ENCODE assay signal across 7 mouse cellular contexts in genomic region chr19:36056502-36057221, GRCm38 (mm10). TPM values are rescaled to one million over a fixed set of nuclear protein-coding genes. Genes with fewer than 3 reads are reported as not detected.
A peak's percentile ranks its signal among the peaks of the same experiment; 100 is the strongest.
DNase-seq lines count a peak whose midpoint lies in the region; ATAC-seq and TF ChIP-seq lines count a peak whose summit lies in the region.

No protein-coding gene starts in this region.

- no peak overlapping the region for H3K27ac ChIP-seq in kidney, postnatal 0 days
- no peak overlapping the region for H3K27ac ChIP-seq in embryonic facial prominence, embryonic 14.5 days (replicated peaks; ENCODE audit: low read depth, low read length)

- peak overlapping the region; percentile 83 for H3K4me2 ChIP-seq in kidney, postnatal 0 days (ENCODE audit: low read length)
- peak overlapping the region; percentile 85 for H3K4me2 ChIP-seq in embryonic facial prominence, embryonic 14.5 days (ENCODE audit: low read depth, low read length)

- ATAC-seq in kidney, postnatal 0 days (replicated peaks; ENCODE audit: low FRiP score, low read depth) = no peak
- peak; percentile 42 for ATAC-seq in embryonic facial prominence, embryonic 14.5 days (ENCODE audit: low read depth)

- H3K4me3 ChIP-seq in kidney, postnatal 0 days (replicated peaks; ENCODE audit: low read depth, low read length) = peak overlapping the region; percentile 49
- H3K4me3 ChIP-seq in embryonic facial prominence, embryonic 14.5 days (ENCODE audit: low read depth, low read length) = peak overlapping the region; percentile 56

- no peaks in the 10 kb centered on the region for H3K9me3 ChIP-seq in kidney, postnatal 0 days (replicated peaks; ENCODE audit: low read length)
- H3K9me3 ChIP-seq in embryonic facial prominence, embryonic 14.5 days (ENCODE audit: control insufficient read depth, low read length) = no peaks in the 10 kb centered on the region

- WGBS in kidney, postnatal 0 days = 7% methylated on average over 49 of the region's 49 CpGs
- 17% methylated on average over 30 of the region's 49 CpGs for WGBS in embryonic facial prominence, embryonic 14.5 days

- H3K27me3 ChIP-seq in kidney, postnatal 0 days (ENCODE audit: insufficient read depth, low read length) = peaks cover 27% of the 10 kb centered on the region
- peaks cover 50% of the 10 kb centered on the region for H3K27me3 ChIP-seq in embryonic facial prominence, embryonic 14.5 days (replicated peaks; ENCODE audit: control insufficient read depth, insufficient read depth, low read length)

- intact Hi-C loops in left cerebral cortex, postnatal 4 days (cut with DNase I) = loop anchor here (5.0 kb wide), 1 partner anchor 559 kb away; no protein-coding TSS in a partner anchor
- intact Hi-C loops in gastrocnemius, postnatal 36 days (cut with DNase I) = no loop called here

- TF ChIP-seq CTCF in kidney, postnatal 0 days (IDR thresholded peaks at IDR 0.05; ENCODE audit: low read depth) = no peak

- H3K4me1 ChIP-seq in kidney, postnatal 0 days (replicated peaks; ENCODE audit: insufficient read depth, low read length) = no peaks in the 10 kb centered on the region; the same call in 1 of the 2 replicates
- no peaks in the 10 kb centered on the region for H3K4me1 ChIP-seq in embryonic facial prominence, embryonic 14.5 days (ENCODE audit: control insufficient read depth, insufficient read depth, low read length)

- no peaks in the 10 kb centered on the region for H3K36me3 ChIP-seq in kidney, postnatal 0 days (ENCODE audit: insufficient read depth, low read length)
- H3K36me3 ChIP-seq in embryonic facial prominence, embryonic 14.5 days (ENCODE audit: control insufficient read depth, insufficient read depth, low read length) = no peaks in the 10 kb centered on the region

- 0 out of 2 replicates have a peak overlapping the region, but pooled peaks have one; percentile 31 for H3K9ac ChIP-seq in kidney, postnatal 0 days (ENCODE audit: low read depth, low read length)
- H3K9ac ChIP-seq in embryonic facial prominence, embryonic 14.5 days (ENCODE audit: low read depth, low read length) = no peak overlapping the region

- DNase-seq in kidney, postnatal 0 days (ENCODE audit: low spot score) = no peak
- no peak for DNase-seq in kidney, adult 11 months
- DNase-seq in ZHBTc4 (ENCODE audit: low read depth, low spot score) = peak; percentile 62
- no peak for DNase-seq in embryonic facial prominence, embryonic 14.5 days (ENCODE audit: low spot score)
- peak; percentile 12 for DNase-seq in left cerebral cortex, postnatal 4 days
- peak; percentile 8 for DNase-seq in right cerebral cortex, adult 18-20 months
- DNase-seq in gastrocnemius, postnatal 36 days = no peak

RNA-seq across cellular contexts. Expression of gene Htr7, which starts 0.6 kb away (rescaled TPM):
- 0.05 and 0.08 TPM in 2 replicates for polyA plus RNA-seq in kidney, postnatal 0 days (2015; fragmentation: Nextera tagmentation; extraction: Ambion mirVana)
- polyA plus RNA-seq in embryonic facial prominence, embryonic 14.5 days (2014; fragmentation: Nextera tagmentation; extraction: Ambion mirVana) = 0.78 and 1.00 TPM in 2 replicates
- 10 to 100 TPM in 1 of 2 experiments, 1 to 10 TPM in 1; 9.3 to 11.4 TPM for total RNA-seq in left cerebral cortex, postnatal 4 days (2021)
- total RNA-seq in gastrocnemius, postnatal 36 days (2021) = under 1 TPM; 0.48 to 0.72 TPM

RNA-seq across cellular contexts. Expression of gene Rpp30, which starts 26.9 kb away (rescaled TPM):
- 66.3 and 67.3 TPM in 2 replicates for polyA plus RNA-seq in kidney, postnatal 0 days (2015; fragmentation: Nextera tagmentation; extraction: Ambion mirVana)
- 54.4 and 70.1 TPM in 2 replicates for polyA plus RNA-seq in embryonic facial prominence, embryonic 14.5 days (2014; fragmentation: Nextera tagmentation; extraction: Ambion mirVana)
- total RNA-seq in left cerebral cortex, postnatal 4 days (2021) = 10 to 100 TPM; 20.1 to 28.2 TPM
- 10 to 100 TPM; 14.7 to 17.3 TPM for total RNA-seq in gastrocnemius, postnatal 36 days (2021)

Comparison
In these comparisons a context has a peak if more than half of its experiments do, and no peak if none do; other contexts are left out.
1. DNase-seq: peak in ZHBTc4 (single experiment), left cerebral cortex, postnatal 4 days (single experiment) and right cerebral cortex, adult 18-20 months (single experiment); none in kidney, postnatal 0 days (single experiment), kidney, adult 11 months (single experiment), embryonic facial prominence, embryonic 14.5 days (single experiment) and gastrocnemius, postnatal 36 days (0 of 2).
2. RNA of gene Htr7, which starts 0.6 kb away (total RNA-seq): 9.3 to 11.4 TPM in left cerebral cortex, postnatal 4 days; 0.48 to 0.72 TPM in gastrocnemius, postnatal 36 days; every median in the first group is over 4 times any median in the second.